Mouse (Mus musculus): ENCODE data around the gene Ccdc151.

Ccdc151 gene

DNA sequence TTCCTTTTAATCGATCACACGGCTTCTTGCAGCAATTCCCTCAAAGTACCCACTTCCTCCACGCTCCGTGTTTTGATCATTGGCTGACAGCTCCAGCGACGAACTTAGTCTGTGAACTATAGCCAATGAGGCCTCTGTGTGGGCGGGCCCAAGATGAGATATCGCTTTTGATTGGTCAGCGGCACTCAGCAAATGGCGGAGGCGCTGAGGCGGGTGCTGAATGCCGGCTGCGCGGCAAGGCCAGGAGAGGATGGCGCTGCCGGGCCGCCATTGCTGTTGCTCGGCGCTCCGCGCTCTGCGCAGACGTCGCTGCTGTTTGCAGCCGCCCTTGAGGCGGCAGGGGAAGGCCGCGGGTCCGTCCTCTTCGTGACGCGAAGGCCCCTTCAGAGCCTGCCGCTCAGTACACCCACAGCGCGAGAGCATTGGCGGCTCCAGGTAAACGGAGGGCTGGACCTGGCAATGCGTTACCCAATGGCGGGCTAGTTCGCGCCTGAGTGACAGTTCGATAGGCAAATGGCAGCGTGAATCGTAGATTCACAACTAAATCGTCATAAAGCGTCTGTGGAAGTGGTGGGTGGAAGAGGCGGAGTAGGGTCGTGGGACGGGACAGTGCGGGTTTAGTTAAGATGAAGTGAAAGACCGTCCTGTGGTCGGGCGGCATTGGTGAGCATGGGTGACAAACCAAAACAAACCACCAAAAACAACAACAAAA, 46.7 kb downstream of the Ccdc151 start, which contains the start of gene Swsap1:
TSS of gene Swsap1 (plus strand) at position 186 of the 712 bp plus-strand sequence.
- DNase-seq: peak; percentile 99 to 100

DNA sequence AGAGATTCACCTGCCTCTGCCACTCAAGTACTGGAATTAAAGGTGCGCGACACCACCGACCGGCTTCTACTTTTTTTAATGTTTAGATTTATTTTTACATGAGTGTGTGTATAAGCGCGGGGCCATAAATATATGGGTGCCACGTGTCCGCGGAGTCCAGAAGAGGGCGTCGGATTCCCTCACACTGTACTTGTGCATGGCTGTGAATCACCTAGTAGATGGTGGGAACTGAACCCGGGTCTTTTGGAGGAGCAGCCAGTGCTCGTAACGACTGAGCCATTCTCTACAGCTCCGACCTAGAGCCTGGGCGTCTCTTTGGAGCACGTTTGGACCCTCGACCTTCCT, 47.2 kb downstream of the Ccdc151 start:
- no peak for DNase-seq

DNA sequence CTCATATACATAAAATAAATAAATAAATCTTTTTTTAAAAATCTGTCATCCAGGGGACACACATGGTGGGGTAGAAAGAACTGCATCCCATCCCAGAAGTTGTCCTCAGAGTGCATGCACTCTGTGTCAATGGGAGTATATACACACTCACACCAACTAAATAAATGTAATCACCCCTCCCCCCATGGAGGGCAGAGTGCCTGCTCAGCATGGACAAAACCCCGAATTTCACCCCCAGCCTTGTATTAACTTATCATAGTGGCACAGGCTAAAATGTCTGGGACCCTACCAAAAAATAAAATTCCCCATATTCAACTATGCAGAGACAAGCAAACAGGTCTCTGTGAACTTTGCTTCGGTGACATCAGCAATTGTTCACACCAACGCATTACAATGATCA, 47.8 kb downstream of the Ccdc151 start:
- DNase-seq: no peak

DNA sequence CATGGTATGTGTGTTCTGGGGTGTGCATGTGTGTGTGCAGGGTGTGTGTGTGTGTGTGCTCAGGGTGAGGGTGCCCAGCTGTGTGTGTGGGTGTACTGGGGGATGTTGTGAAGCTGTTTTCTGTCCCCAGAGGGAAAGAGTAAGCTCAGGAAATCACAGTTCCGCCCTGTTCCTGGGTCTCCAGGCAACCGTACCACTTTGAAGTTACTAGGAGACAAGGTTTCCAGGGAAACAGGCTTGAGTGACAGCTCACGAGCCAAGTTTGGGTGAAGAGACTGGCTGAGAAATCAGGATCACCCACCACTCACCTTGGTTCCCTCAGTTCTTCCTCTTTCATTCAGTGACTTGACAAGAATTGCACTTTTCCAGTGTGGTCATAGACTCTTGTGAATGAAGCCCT, 48.8 kb downstream of the Ccdc151 start:
- DNase-seq: no peak

DNA sequence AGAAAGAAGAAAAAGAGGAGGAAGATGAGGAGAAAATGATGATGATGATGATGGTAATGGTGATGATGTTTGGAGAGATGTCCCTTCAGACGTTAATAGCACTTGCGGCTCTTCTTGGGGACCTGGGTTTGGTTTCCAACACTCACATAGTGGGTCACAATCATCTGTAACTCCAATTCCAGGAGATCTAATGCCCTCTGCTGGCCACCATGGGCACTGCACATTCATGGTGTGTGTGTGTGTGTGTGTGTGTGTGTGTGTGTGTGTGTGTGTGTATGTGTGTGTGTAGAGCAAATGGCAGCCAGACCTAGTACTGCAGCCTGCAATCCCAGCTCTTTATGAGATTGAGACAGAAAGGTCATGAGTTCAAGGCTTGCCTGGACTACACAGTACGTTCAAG, 50.5 kb downstream of the Ccdc151 start:
- DNase-seq: no peak

DNA sequence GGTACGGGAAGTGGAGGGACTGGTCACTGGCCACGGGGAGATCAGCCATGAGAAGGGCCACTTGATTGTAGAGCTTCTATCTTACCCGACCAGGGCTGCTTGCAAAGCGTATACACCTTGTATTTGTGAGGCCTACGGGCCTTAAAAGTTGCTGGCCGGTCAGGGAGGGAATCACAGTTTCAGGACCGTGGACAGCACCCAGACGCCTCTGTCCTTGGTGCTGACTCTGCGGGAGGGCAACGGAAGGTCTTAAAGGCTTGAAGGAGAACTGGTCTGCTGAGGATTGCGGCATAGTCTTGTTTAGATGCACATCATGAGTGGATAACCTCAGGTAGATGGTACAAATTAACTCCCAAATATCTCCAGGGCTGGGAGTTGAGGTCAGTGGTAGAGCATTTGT, 52.1 kb downstream of the Ccdc151 start:
- peak in 1 of 2 experiments; percentile 72 for DNase-seq

DNA sequence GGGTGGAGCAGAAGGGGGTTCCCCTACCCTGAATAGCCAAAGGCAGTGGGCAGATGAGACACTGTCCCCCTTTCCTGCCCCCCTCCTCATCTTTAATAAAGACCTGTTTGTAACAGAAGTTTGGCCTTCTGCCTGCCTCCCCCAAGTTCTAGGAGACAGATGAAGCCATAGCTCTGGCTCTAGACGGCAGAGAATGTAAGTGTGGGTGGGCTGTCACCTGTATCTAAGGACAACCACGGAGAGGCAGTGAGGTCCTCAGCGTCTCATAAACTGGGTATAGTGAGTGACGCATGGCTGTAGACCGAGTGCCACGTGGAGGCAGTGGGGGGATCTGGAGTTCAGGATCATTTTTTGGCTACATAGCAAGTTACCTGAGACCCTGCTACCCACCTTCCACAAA, 53.6 kb downstream of the Ccdc151 start:
- DNase-seq: no peak

DNA sequence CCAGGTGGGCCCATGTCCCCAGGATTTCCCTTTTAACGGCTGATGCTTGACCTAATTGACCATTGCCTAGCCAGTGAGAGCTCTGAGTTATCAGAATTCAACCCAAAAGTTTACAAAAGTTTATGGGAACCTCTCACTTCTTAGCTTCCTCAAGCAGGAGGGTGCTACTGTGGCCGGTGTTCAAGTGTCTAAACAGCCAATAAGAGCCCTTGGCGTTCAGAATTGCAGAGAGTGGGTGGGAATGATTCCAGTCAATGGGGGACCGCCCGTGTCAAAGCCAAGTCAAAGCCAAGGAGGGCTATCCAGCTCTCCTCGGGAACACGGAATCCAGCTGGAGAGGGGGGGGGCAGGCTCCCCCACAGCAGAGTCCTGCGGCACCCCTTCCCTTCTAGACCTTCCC, 54.3 kb downstream of the Ccdc151 start:
- no peak for DNase-seq

DNA sequence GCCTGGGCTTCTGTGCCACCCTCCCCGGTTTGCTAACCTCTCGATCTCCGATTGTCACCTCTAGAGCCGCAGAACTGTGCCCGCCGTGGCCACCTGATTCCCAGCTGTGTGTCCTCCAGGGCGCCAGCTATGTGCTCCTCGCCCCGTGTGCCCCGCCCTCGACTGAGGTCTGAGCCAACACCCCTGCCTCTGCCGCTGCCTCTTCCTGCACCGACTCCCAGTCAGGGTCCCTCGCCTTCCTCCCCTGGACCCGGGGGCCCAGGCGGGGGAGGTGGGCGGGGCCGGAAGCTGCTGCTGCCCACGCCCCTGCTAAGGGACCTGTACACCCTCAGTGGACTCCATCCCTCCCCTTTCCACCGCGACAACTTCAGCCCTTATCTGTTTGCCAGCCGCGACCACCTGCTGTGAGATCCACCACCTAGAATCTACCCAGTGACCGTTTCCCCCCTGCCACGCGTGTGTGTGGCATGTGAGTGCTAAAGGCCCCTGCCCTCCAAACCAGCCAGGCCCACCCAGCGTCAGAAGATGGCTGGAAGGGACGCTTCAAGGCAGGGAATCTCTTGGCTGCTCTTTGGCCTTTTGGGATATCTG, 54.8 kb downstream of the Ccdc151 start:
- DNase-seq: no peak

DNA sequence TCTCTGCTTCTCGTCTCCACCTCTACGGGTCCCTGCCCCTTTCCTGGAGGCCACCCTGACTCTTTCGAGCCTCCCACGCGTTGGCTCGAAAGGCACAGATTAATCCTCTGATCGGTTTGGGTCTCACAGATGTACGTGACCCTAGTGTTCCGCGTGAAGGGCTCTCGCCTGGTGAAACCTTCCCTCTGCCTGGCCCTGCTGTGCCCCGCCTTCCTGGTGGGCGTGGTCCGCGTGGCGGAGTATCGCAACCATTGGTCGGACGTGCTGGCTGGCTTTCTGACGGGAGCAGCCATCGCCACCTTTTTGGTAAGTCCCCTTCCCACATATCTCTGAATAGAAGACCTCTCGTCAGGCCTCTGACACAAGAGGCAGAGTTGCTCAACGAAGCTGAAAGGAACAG, 58.2 kb downstream of the Ccdc151 start:
- no peak for DNase-seq

DNA sequence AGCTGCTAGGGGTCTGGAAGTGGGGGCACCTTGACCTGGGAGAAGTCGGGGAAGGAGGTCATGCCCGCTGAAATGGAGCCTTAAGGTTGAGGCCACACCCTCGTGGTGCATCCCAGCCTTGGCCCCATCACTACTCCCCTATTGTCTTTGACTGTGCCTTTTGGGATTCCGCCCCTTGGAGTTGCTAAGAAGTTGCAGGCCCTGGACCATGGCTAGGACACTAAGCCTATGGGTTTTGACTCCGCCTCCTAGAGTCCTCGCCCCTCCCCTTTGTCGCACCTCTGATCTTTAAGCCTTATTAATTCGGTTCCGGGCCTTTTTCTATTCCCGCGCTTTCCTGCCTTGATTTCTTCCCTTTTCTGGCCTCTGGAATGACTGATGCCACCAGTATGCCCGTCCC, 58.8 kb downstream of the Ccdc151 start:
- DNase-seq: no peak

DNA sequence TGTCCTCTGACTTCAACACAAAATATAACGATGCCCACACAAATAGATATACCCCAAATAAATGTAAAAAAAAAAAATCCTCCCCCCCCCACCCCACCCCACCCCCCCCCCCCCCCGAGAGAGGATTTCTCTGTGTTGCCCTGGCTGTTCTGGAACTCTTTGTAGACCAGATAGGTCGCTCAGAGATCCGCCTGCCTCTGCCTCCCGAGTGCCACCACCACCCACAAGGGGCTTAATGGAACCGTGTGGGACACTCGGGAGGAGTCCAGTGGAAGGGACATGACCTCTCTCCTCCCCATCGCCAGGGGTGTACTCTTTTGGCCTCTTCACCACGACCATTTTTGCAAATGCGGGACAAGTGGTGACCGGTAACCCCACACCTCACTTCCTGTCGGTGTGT, 59.4 kb downstream of the Ccdc151 start:
- no peak for DNase-seq

Measured in kidney, adult 8-10 months (tissue).